Mouse (Mus musculus) ES-Bruce4 (cell line): Measurements from ENCODE around the gene Acsm5. TPM values are rescaled to one million over a fixed set of nuclear protein-coding genes. Genes with fewer than 3 reads are reported as not detected.

Experiments
- H3K27ac ChIP-seq: 2 replicates; pipeline ENCODE4 v1.5.1; 2012; ENCODE audit warnings: low read length, inconsistent platforms; ENCODE audit not compliant: insufficient read depth
- H3K27me3 ChIP-seq: 2 replicates; pipeline ENCODE4 v1.6.1; 2012; ENCODE audit warnings: mild to moderate bottlenecking, low read length, inconsistent platforms; ENCODE audit not compliant: control insufficient read depth, poor library complexity, insufficient read depth, severe bottlenecking
- H3K36me3 ChIP-seq: 2 replicates; pipeline ENCODE4 v1.6.1; 2012; ENCODE audit warnings: inconsistent platforms, mild to moderate bottlenecking, low read length, moderate library complexity; ENCODE audit not compliant: control insufficient read depth, poor library complexity, insufficient read depth, severe bottlenecking
- H3K4me1 ChIP-seq: one replicate; pipeline ENCODE4 v1.8.1; 2011; ENCODE audit warnings: low read length; ENCODE audit not compliant: control insufficient read depth, insufficient read depth
- H3K4me3 ChIP-seq: 2 replicates; pipeline ENCODE4 v1.5.1; 2011; ENCODE audit warnings: low read depth, mild to moderate bottlenecking, low read length
- H3K9ac ChIP-seq: 2 replicates; pipeline ENCODE4 v1.6.1; 2012; ENCODE audit warnings: low read depth, mild to moderate bottlenecking, inconsistent platforms; ENCODE audit not compliant: poor library complexity, severe bottlenecking
- H3K9me3 ChIP-seq: replicated peaks from 2 replicates; pipeline ENCODE4 v1.6.1; 2012; ENCODE audit warnings: mild to moderate bottlenecking, low read length, inconsistent platforms; ENCODE audit not compliant: control insufficient read depth, poor library complexity, insufficient read depth, severe bottlenecking
- CTCF ChIP-seq: IDR thresholded peaks from one replicate; pipeline ENCODE4 v1.8.1; 2011; ENCODE audit warnings: low read depth, low read length
- EP300 ChIP-seq: IDR thresholded peaks from 2 replicates; pipeline ENCODE4 v1.6.1; 2011; ENCODE audit warnings: low read depth, low read length; ENCODE audit not compliant: insufficient read depth
- POLR2A ChIP-seq: IDR thresholded peaks from one replicate; pipeline ENCODE4 v1.8.1; 2011; ENCODE audit warnings: low read length; ENCODE audit not compliant: insufficient read depth
- polyA plus RNA-seq: library from polyadenylated mRNA; stranded (reverse); fragments of >200 nt; gene quantifications from 2 replicates; pipeline ENCODE4 v1.2.4, GENCODE M21; 2011; ENCODE audit warnings: low read depth; ENCODE audit not compliant: missing spikeins, insufficient read depth, insufficient read length

The Acsm5 gene
- not detected in 2 replicates for polyA plus RNA-seq

GRCm38 (mm10) chr7:119519163-119519562, at the start of gene Acsm5:
Gene Acsm5 (plus strand): TSS chr7:119519463.
- no peaks in the 10 kb centered on the region for H3K9me3 ChIP-seq
- no peaks in the 10 kb centered on the region for H3K4me1 ChIP-seq
- H3K36me3 ChIP-seq: no peaks in the 10 kb centered on the region
- no peak within 1 kb of the TSS for H3K9ac ChIP-seq
- TF ChIP-seq EP300 (no peak), CTCF (no peak), POLR2A (no peak)
- no peak within 1 kb of the TSS for H3K27ac ChIP-seq
- no peak within 1 kb of the TSS for H3K4me3 ChIP-seq
- H3K27me3 ChIP-seq: 0 out of 2 replicates have a peak, but pooled peaks cover 2% of the 10 kb centered on the region

DNA sequence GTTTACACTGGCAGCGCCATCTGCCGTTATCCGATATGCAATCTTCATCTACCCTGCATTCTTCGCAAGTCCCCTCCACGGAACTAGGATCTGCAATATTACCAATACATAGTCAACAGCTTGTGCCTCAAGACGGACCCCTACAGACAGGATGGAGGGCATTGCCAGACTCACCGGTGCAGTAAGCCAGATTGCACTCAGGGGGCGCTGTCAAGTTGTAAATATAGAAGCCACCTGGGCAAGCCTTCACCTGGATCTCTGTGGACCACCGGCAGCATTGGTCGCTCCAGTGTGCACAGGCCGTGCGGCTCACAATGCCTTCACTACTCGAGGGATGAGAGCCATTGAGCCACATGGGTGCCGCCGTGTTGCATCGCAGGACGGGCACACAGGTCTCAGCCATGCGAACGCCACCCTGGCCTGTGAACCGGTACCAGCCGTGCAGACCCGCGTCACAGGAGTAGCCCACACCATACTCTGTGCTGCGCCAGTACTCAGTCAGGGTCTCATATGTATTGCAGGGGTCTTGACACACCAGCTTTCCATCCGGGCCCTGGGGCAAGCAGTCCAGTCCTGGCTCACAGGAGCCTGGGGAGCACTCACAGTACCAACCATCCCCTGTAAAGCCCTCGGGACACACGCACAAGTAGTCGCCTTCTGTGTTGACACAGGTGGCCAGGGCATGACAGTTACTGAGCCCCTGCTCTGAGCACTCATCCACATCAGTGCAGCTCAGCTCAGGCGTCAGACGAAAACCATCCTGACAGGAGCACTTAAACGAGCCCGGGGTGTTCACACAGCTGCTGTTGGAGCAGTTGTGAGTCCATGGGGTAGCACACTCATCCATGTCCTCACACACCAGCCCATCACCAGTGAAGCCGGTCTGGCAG, 42.5 kb upstream of the Acsm5 start:
- Histone ChIP-seq H3K4me1 (no peaks in the 10 kb centered on the region), H3K27ac (no peak overlapping the region), H3K36me3 (no peaks in the 10 kb centered on the region), H3K27me3 (no peaks in the 10 kb centered on the region), H3K4me3 (peak overlapping the region; percentile 17), H3K9me3 (no peaks in the 10 kb centered on the region), H3K9ac (no peak overlapping the region)
- TF ChIP-seq CTCF: peak; percentile 46
- TF ChIP-seq EP300: no peak
- no peak for TF ChIP-seq POLR2A

GRCm38 (mm10) chr7:119479256-119479655, 40.0 kb upstream of the Acsm5 start, which contains the start of gene Umod:
Gene Umod (minus strand): TSS chr7:119479282.
- Histone ChIP-seq H3K27ac (no peak within 1 kb of the TSS), H3K27me3 (no peaks in the 10 kb centered on the region), H3K36me3 (no peaks in the 10 kb centered on the region), H3K9me3 (no peaks in the 10 kb centered on the region), H3K4me1 (no peaks in the 10 kb centered on the region), H3K9ac (no peak within 1 kb of the TSS), H3K4me3 (no peak within 1 kb of the TSS)
- TF ChIP-seq POLR2A (no peak), CTCF (no peak), EP300 (no peak)

DNA sequence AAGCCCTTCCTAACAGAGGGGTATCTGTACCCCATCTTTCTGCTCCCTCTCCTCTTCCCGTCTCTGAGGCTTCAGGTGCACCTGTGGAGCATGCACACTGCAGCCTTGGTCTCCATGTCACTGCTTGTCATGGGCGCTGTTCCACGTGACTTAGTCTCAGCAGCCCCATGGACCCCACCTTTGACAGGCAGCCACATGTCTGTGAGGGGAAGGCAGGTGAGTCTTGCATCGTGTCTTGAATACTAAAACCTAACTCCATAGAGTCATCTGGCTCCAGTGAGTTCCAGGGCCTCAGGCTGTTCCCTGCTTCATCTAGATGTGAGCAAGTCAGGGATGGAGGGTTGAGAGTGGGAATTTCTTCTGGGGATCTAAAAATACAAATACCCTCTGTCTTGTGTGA, 35.1 kb upstream of the Acsm5 start:
- Histone ChIP-seq H3K27me3 (no peaks in the 10 kb centered on the region), H3K36me3 (no peaks in the 10 kb centered on the region), H3K9me3 (no peaks in the 10 kb centered on the region), H3K27ac (no peak overlapping the region), H3K9ac (no peak overlapping the region), H3K4me1 (no peaks in the 10 kb centered on the region), H3K4me3 (no peak overlapping the region)
- TF ChIP-seq POLR2A (no peak), EP300 (no peak), CTCF (no peak)

DNA sequence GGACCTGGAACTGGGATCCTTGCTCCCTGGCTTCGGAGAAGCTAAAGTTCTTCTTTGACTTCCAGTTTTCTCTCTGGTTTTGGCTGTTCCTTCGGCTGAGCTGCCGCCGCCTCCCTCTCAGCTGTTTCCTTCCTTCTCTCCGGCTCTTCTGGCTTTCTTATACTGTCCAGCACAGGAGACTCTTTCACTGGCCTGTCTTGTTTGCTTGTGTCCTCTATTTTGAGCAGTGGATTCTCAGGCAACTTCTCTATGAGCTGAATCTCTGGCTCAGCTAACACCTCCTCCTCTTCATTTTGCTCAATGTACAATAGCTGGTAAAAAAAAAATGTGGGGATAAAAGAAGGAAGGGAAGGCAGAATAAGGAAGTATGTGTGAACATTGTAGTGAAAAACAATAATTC, 32.6 kb upstream of the Acsm5 start:
- no peaks in the 10 kb centered on the region for H3K9me3 ChIP-seq
- H3K4me3 ChIP-seq: no peak overlapping the region
- H3K4me1 ChIP-seq: no peaks in the 10 kb centered on the region
- H3K9ac ChIP-seq: no peak overlapping the region
- H3K27me3 ChIP-seq: no peaks in the 10 kb centered on the region
- TF ChIP-seq EP300: no peak
- no peaks in the 10 kb centered on the region for H3K36me3 ChIP-seq
- H3K27ac ChIP-seq: no peak overlapping the region

DNA sequence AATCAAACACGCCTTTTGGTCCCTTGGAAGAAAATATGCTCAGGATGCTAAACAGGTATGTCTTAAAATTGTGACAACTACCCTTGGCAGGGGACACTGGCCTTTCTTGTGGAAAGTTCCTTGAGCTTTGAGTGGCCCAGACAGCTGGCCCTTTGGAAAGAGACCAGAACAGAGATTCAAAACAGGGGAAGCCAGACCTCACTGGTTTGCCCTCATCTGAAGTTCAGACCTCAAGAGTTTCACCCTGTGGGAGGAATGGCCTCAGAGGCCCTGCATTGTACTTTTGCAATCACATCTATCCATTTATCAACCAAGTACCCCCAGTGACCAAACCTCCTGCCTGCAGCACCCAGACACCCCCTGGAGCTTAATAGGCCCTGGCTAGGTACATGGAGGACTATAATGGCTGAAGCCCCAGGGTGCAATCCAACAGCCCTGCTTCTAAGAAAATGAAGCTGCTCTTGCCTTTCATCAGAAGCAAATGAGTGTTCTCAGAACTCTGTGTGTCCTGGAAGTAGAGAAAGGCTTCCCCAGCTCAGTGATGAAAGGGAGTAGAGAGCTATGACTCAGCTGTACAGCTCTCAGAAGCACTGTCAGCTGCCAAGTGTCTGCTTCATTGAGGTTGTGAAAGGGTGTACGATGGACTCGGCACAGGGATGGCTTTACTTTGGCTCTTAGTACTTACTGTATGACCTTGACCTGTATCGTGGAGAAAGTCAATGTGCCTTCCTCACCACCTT, 29.1 kb upstream of the Acsm5 start:
- no peaks in the 10 kb centered on the region for H3K36me3 ChIP-seq
- no peaks in the 10 kb centered on the region for H3K9me3 ChIP-seq
- H3K27ac ChIP-seq: no peak overlapping the region
- H3K4me3 ChIP-seq: no peak overlapping the region
- H3K27me3 ChIP-seq: no peaks in the 10 kb centered on the region
- H3K4me1 ChIP-seq: no peaks in the 10 kb centered on the region
- H3K9ac ChIP-seq: no peak overlapping the region
- TF ChIP-seq EP300: no peak
- no peak for TF ChIP-seq CTCF
- no peak for TF ChIP-seq POLR2A
